21 mouse cellular contexts compared by ENCODE assay signal in genomic region chr6:144351049-144351448, GRCm38 (mm10).
A peak's percentile ranks its signal among the peaks of the same experiment; 100 is the strongest.
DNase-seq lines count a peak whose midpoint lies in the region; ATAC-seq and TF ChIP-seq lines count a peak whose summit lies in the region.
"Had no signal": no experiment of that assay in that cellular context is flagged by ENCODE, and none has a peak within 500 bp of the region (broad histone marks: within the 10 kb centered on the region; RNA-seq: fewer than 3 reads in every experiment).

No protein-coding gene starts in this region.

- DNase-seq in liver, adult 2 months (ENCODE audit: extremely low read depth, low read depth, low spot score): peak; percentile 36
- DNase-seq in liver: no peak
- DNase-seq in adipocyte (ENCODE audit: low spot score): peak; percentile 10
- no peak for DNase-seq in urinary bladder, adult 2 months (ENCODE audit: low spot score)
- no peak for DNase-seq in cerebellum, adult 9-10 months
- DNase-seq: adrenal gland, postnatal 14 days; cerebellum, adult 11-12 months; cerebellum, adult 8-10 months; cerebellum, postnatal 14 days; gastrocnemius, postnatal 10 days; gastrocnemius, postnatal 36 days; heart, postnatal 36 days had no signal

- H3K79me2 ChIP-seq in liver, adult 2 months (ENCODE audit: control insufficient read depth, insufficient read depth, low read length): no peaks in the 10 kb centered on the region

- TF ChIP-seq CTCF in liver, adult 2 months (IDR thresholded peaks at IDR 0.05; ENCODE audit: low read depth, low read length): no peak

- ATAC-seq in megakaryocyte, adult 5-6 weeks (ENCODE audit: poor library complexity, severe bottlenecking): no peak
- ATAC-seq: forebrain, embryonic 13.5 days; forebrain, embryonic 16.5 days; hindbrain, embryonic 16.5 days; intestine, embryonic 15.5 days had no signal

- peaks cover 9% of the 10 kb centered on the region; the same call in 1 of the 2 replicates for H3K9me3 ChIP-seq in megakaryocyte, embryonic 14.5 days
- H3K9me3 ChIP-seq: forebrain, embryonic 10.5 days; forebrain, embryonic 13.5 days; hindbrain, embryonic 10.5 days; hindbrain, embryonic 13.5 days; intestine, embryonic 15.5 days had no signal

- H3K4me1 ChIP-seq in liver, adult 2 months (ENCODE audit: control insufficient read depth, insufficient read depth, low read length): 0 out of 2 replicates have a peak, but pooled peaks cover 5% of the 10 kb centered on the region
- H3K4me1 ChIP-seq in megakaryocyte, embryonic 14.5 days: peaks cover 5% of the 10 kb centered on the region
- H3K4me1 ChIP-seq: forebrain, embryonic 10.5 days; forebrain, embryonic 13.5 days; hindbrain, embryonic 10.5 days; hindbrain, embryonic 13.5 days; intestine, embryonic 15.5 days had no signal

- no peak overlapping the region for H3K4me3 ChIP-seq in liver, adult 2 months (ENCODE audit: insufficient read depth, low read depth, low read length)
- peak overlapping the region; percentile 60 for H3K4me3 ChIP-seq in megakaryocyte, embryonic 14.5 days (replicated peaks)
- H3K4me3 ChIP-seq: forebrain, embryonic 10.5 days; forebrain, embryonic 13.5 days; hindbrain, embryonic 10.5 days; hindbrain, embryonic 13.5 days; intestine, embryonic 15.5 days had no signal

- no peak overlapping the region for H3K9ac ChIP-seq in liver, adult 2 months (ENCODE audit: low read depth, low read length)
- H3K9ac ChIP-seq: forebrain, embryonic 13.5 days; hindbrain, embryonic 13.5 days; intestine, embryonic 15.5 days had no signal

- no peak overlapping the region for H3K27ac ChIP-seq in liver, adult 2 months (replicated peaks; ENCODE audit: insufficient read depth, low read depth, low read length)
- H3K27ac ChIP-seq: forebrain, embryonic 10.5 days; forebrain, embryonic 13.5 days; hindbrain, embryonic 10.5 days; hindbrain, embryonic 13.5 days; intestine, embryonic 15.5 days had no signal

- 52% methylated on average over 6 of the region's 6 CpGs for WGBS in liver, adult 2 months

- no peaks in the 10 kb centered on the region for H3K27me3 ChIP-seq in liver, adult 2 months (ENCODE audit: control insufficient read depth, insufficient read depth, low read length)
- H3K27me3 ChIP-seq in megakaryocyte, embryonic 14.5 days (replicated peaks): no peaks in the 10 kb centered on the region
- H3K27me3 ChIP-seq: forebrain, embryonic 13.5 days; intestine, embryonic 15.5 days had no signal

- TF ChIP-seq POLR2A in liver, adult 2 months (IDR thresholded peaks at IDR 0.05; ENCODE audit: extremely low read depth, insufficient read depth, low read length): no peak

- H3K36me3 ChIP-seq in liver, adult 2 months (ENCODE audit: control insufficient read depth, insufficient read depth, low read length): no peaks in the 10 kb centered on the region
- H3K36me3 ChIP-seq in megakaryocyte, embryonic 14.5 days (replicated peaks; ENCODE audit: low read length): no peaks in the 10 kb centered on the region
- H3K36me3 ChIP-seq: forebrain, embryonic 10.5 days; hindbrain, embryonic 10.5 days; hindbrain, embryonic 13.5 days; intestine, embryonic 15.5 days had no signal

Comparison
In these comparisons a context has a peak if more than half of its experiments do, and no peak if none do; other contexts are left out.
1. DNase-seq: peak in liver, adult 2 months (single experiment) and adipocyte (single experiment); none in liver (single experiment), urinary bladder, adult 2 months (single experiment) and cerebellum, adult 9-10 months (single experiment).